Mouse (Mus musculus) lung, embryonic 15.5 days (tissue): ENCODE measurements around the gene Sbf1. TPM values are rescaled to one million over a fixed set of nuclear protein-coding genes. Genes with fewer than 3 reads are reported as not detected.

Experiments used
- ATAC-seq: fragments of 200-750 bp; cut with Nextera tagmentation; 2 replicates; pipeline ENCODE4 v1.8.0; 2017; ENCODE audit warnings: moderate number of reproducible peaks, borderline replicate concordance; ENCODE audit not compliant: low FRiP score, low TSS enrichment; ENCODE audit errors: extremely low read depth
- H3K27ac ChIP-seq: fragments of 300-500 bp; sonication (generic); 2 replicates; pipeline ENCODE4 v1.5.1; 2015; ENCODE audit warnings: moderate library complexity, mild to moderate bottlenecking, inconsistent platforms
- H3K27me3 ChIP-seq: fragments of 300-500 bp; sonication (generic); 2 replicates; pipeline ENCODE4 v1.6.1; 2015; ENCODE audit warnings: inconsistent platforms
- H3K36me3 ChIP-seq: fragments of 300-500 bp; sonication (generic); 2 replicates; pipeline ENCODE4 v1.6.1; 2015; ENCODE audit warnings: inconsistent platforms
- H3K4me1 ChIP-seq: fragments of 300-500 bp; sonication (generic); 2 replicates; pipeline ENCODE4 v1.6.1; 2015; ENCODE audit warnings: inconsistent platforms
- H3K4me2 ChIP-seq: fragments of 300-500 bp; sonication (generic); 2 replicates; pipeline ENCODE4 v1.6.1; 2015; ENCODE audit warnings: inconsistent platforms, mild to moderate bottlenecking, moderate library complexity
- H3K4me3 ChIP-seq: fragments of 300-500 bp; sonication (generic); 2 replicates; pipeline ENCODE4 v1.5.1; 2015; ENCODE audit warnings: mild to moderate bottlenecking, inconsistent platforms
- H3K9ac ChIP-seq: fragments of 300-500 bp; sonication (generic); 2 replicates; pipeline ENCODE4 v1.6.1; 2015; ENCODE audit warnings: inconsistent platforms
- H3K9me3 ChIP-seq: fragments of 300-500 bp; sonication (generic); 2 replicates; pipeline ENCODE4 v1.6.1; 2016; ENCODE audit warnings: inconsistent platforms
- WGBS: fragments of 180-500 bp; shearing (Covaris S2); methylation state at CpG from one replicate; pipeline ENCODE4 v1.1.7; 2015; 5-methylcytosine and 5-hydroxymethylcytosine counted together
- polyA plus RNA-seq: library from polyadenylated mRNA; unstranded; fragments of >200 nt; fragmentation: Nextera tagmentation; extraction: Ambion mirVana; gene quantifications from 2 replicates; pipeline ENCODE4 v1.2.1, GENCODE M21; 2015

Sbf1 gene
- polyA plus RNA-seq, 1 experiment from 2014 or later: 53.7 TPM

GRCm38 (mm10) chr15:89314511-89315189, 461 bp downstream of the Sbf1 start:
- H3K9ac ChIP-seq: peak overlapping the region; percentile 94
- H3K4me2 ChIP-seq: peak overlapping the region; percentile 65
- H3K4me1 ChIP-seq: peaks cover 27% of the 10 kb centered on the region
- no peaks in the 10 kb centered on the region for H3K9me3 ChIP-seq
- H3K27me3 ChIP-seq: no peaks in the 10 kb centered on the region
- peak; percentile 39 for ATAC-seq
- H3K4me3 ChIP-seq: peak overlapping the region; percentile 99
- no peaks in the 10 kb centered on the region for H3K36me3 ChIP-seq
- under 1% methylated on average over 58 of the region's 58 CpGs for WGBS
- peak overlapping the region; percentile 42; the same call in 1 of the 2 replicates for H3K27ac ChIP-seq

GRCm38 (mm10) chr15:89314107-89314506, 1.0 kb downstream of the Sbf1 start:
- 36% methylated on average over 3 of the region's 3 CpGs for WGBS
- Histone ChIP-seq H3K9ac (peak overlapping the region; percentile 94), H3K36me3 (no peaks in the 10 kb centered on the region), H3K9me3 (no peaks in the 10 kb centered on the region), H3K4me2 (peak overlapping the region; percentile 65), H3K27me3 (no peaks in the 10 kb centered on the region), H3K4me1 (peaks cover 27% of the 10 kb centered on the region), H3K27ac (no peak overlapping the region), H3K4me3 (peak overlapping the region; percentile 99)
- ATAC-seq: no peak; the same call in 1 of the 2 replicates

- peaks cover 27% of the 10 kb centered on the region for H3K4me1 ChIP-seq
- 62% methylated on average over 4 of the region's 4 CpGs for WGBS
- H3K36me3 ChIP-seq: no peaks in the 10 kb centered on the region
- peak overlapping the region; percentile 65 for H3K4me2 ChIP-seq
- no peak for ATAC-seq
- H3K9ac ChIP-seq: no peak overlapping the region
- no peaks in the 10 kb centered on the region for H3K27me3 ChIP-seq
- H3K9me3 ChIP-seq: no peaks in the 10 kb centered on the region
- H3K4me3 ChIP-seq: peak overlapping the region; percentile 2; the same call in 1 of the 2 replicates
- no peak overlapping the region for H3K27ac ChIP-seq
Observed at GRCm38 (mm10) chr15:89313359-89313758, 1.8 kb downstream of the Sbf1 start.

GRCm38 (mm10) chr15:89309962-89310498, 5.1 kb downstream of the Sbf1 start:
- 49% methylated on average over 6 of the region's 6 CpGs for WGBS
- Histone ChIP-seq H3K9me3 (no peaks in the 10 kb centered on the region), H3K27ac (no peak overlapping the region), H3K4me1 (peaks cover 23% of the 10 kb centered on the region), H3K27me3 (no peaks in the 10 kb centered on the region), H3K9ac (no peak overlapping the region), H3K4me2 (no peak overlapping the region), H3K36me3 (peaks cover 20% of the 10 kb centered on the region), H3K4me3 (no peak overlapping the region)
- no peak for ATAC-seq

- Histone ChIP-seq H3K4me1 (peaks cover 13% of the 10 kb centered on the region), H3K4me3 (no peak overlapping the region), H3K9ac (no peak overlapping the region), H3K4me2 (no peak overlapping the region), H3K9me3 (no peaks in the 10 kb centered on the region), H3K36me3 (peaks cover 32% of the 10 kb centered on the region), H3K27me3 (no peaks in the 10 kb centered on the region), H3K27ac (no peak overlapping the region)
- WGBS: 81% methylated on average over 7 of the region's 7 CpGs
- no peak for ATAC-seq
Observed at GRCm38 (mm10) chr15:89308406-89309139, 6.5 kb downstream of the Sbf1 start.

- Histone ChIP-seq H3K4me2 (no peak overlapping the region), H3K4me3 (no peak overlapping the region), H3K27me3 (no peaks in the 10 kb centered on the region), H3K4me1 (peaks cover 6% of the 10 kb centered on the region; the same call in 1 of the 2 replicates), H3K36me3 (peaks cover 43% of the 10 kb centered on the region), H3K27ac (no peak overlapping the region), H3K9me3 (no peaks in the 10 kb centered on the region), H3K9ac (no peak overlapping the region)
- 88% methylated on average over 13 of the region's 13 CpGs for WGBS
- no peak for ATAC-seq
Observed at GRCm38 (mm10) chr15:89307461-89307860, 7.7 kb downstream of the Sbf1 start.

- 57% methylated on average over 1 of the region's 1 CpGs for WGBS
- no peak overlapping the region for H3K4me2 ChIP-seq
- no peak overlapping the region for H3K9ac ChIP-seq
- no peaks in the 10 kb centered on the region for H3K27me3 ChIP-seq
- peaks cover 6% of the 10 kb centered on the region; the same call in 1 of the 2 replicates for H3K4me1 ChIP-seq
- no peak for ATAC-seq
- H3K9me3 ChIP-seq: no peaks in the 10 kb centered on the region
- peaks cover 56% of the 10 kb centered on the region for H3K36me3 ChIP-seq
- no peak overlapping the region for H3K27ac ChIP-seq
- no peak overlapping the region for H3K4me3 ChIP-seq
Observed at GRCm38 (mm10) chr15:89305966-89306365, 9.1 kb downstream of the Sbf1 start.

- H3K4me2 ChIP-seq: no peak overlapping the region
- H3K27ac ChIP-seq: no peak overlapping the region
- peaks cover 3% of the 10 kb centered on the region; the same call in 1 of the 2 replicates for H3K4me1 ChIP-seq
- H3K9me3 ChIP-seq: no peaks in the 10 kb centered on the region
- 95% methylated on average over 8 of the region's 8 CpGs for WGBS
- no peak overlapping the region for H3K9ac ChIP-seq
- H3K27me3 ChIP-seq: no peaks in the 10 kb centered on the region
- peaks cover 70% of the 10 kb centered on the region for H3K36me3 ChIP-seq
- no peak for ATAC-seq
- no peak overlapping the region for H3K4me3 ChIP-seq
Observed at GRCm38 (mm10) chr15:89300600-89300999, 14.5 kb downstream of the Sbf1 start.

- no peaks in the 10 kb centered on the region for H3K27me3 ChIP-seq
- H3K4me1 ChIP-seq: peaks cover 3% of the 10 kb centered on the region; the same call in 1 of the 2 replicates
- H3K4me3 ChIP-seq: no peak overlapping the region
- no peak overlapping the region for H3K27ac ChIP-seq
- peaks cover 69% of the 10 kb centered on the region for H3K36me3 ChIP-seq
- no peak overlapping the region for H3K9ac ChIP-seq
- no peak overlapping the region for H3K4me2 ChIP-seq
- 88% methylated on average over 13 of the region's 13 CpGs for WGBS
- no peak for ATAC-seq
- H3K9me3 ChIP-seq: no peaks in the 10 kb centered on the region
Observed at GRCm38 (mm10) chr15:89300180-89300579, 14.9 kb downstream of the Sbf1 start.

- H3K4me3 ChIP-seq: no peak overlapping the region
- ATAC-seq: no peak
- H3K4me1 ChIP-seq: peaks cover 3% of the 10 kb centered on the region; the same call in 1 of the 2 replicates
- H3K9ac ChIP-seq: no peak overlapping the region
- H3K9me3 ChIP-seq: no peaks in the 10 kb centered on the region
- no peaks in the 10 kb centered on the region for H3K27me3 ChIP-seq
- no peak overlapping the region for H3K27ac ChIP-seq
- peaks cover 72% of the 10 kb centered on the region for H3K36me3 ChIP-seq
- no peak overlapping the region for H3K4me2 ChIP-seq
- 90% methylated on average over 2 of the region's 2 CpGs for WGBS
Observed at GRCm38 (mm10) chr15:89297695-89298094, 17.4 kb downstream of the Sbf1 start.

GRCm38 (mm10) chr15:89296465-89296864, 18.6 kb downstream of the Sbf1 start:
- 39% methylated on average over 1 of the region's 1 CpGs for WGBS
- Histone ChIP-seq H3K4me1 (peaks cover 3% of the 10 kb centered on the region; the same call in 1 of the 2 replicates), H3K9ac (no peak overlapping the region), H3K4me3 (no peak overlapping the region), H3K27ac (no peak overlapping the region), H3K4me2 (no peak overlapping the region), H3K9me3 (no peaks in the 10 kb centered on the region), H3K36me3 (peaks cover 72% of the 10 kb centered on the region), H3K27me3 (no peaks in the 10 kb centered on the region)
- ATAC-seq: peak; percentile 68; the same call in 1 of the 2 replicates
